Mouse (Mus musculus): ENCODE measurements at regions not wholly inside any gene's neighbourhood (a gene's known extent, or its start where the extent isn't known, plus 50 kb on each side); places are given as distances from the start of the nearest gene placed in this dataset.

DNA sequence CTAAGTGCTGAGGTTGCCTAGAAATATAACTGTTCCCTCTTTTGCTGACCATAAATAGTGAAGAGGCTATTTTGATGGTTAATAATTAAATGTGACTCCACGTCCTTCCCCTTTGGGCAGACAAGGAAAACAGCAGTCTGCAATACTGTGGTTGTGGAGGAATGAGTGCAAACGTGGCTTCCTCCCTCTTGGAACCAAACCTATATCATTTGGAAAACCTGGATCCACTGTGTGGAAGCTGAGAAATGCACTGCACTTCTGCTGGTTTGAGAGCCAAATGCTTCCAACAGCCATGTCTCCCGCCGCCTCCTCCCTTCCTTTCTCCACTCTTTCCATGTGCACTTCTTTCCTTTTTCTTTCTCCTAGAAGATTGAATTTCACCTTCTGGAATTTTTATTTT is 68.2 kb upstream of the Col1a2 start:
- no peak for TF ChIP-seq CTCF (IDR thresholded peaks at IDR 0.05; ENCODE audit: control insufficient read depth, insufficient read depth, insufficient replicate concordance, low read depth, low read length)
- TF ChIP-seq POLR2A (IDR thresholded peaks at IDR 0.05; ENCODE audit: control insufficient read depth, low read depth, low read length) = no peak
